Mouse (Mus musculus): ENCODE results near the gene Gm6401.
"Not testable (repeated sequence)": the region's sequence is repeated elsewhere in the genome, so short reads cannot be mapped to it uniquely, and the experiment has no call there.

Gene Gm6401

GRCm38 (mm10) chr14:41967827-41968226 lies at the start of gene Gm6401:
Gm6401 (minus strand) TSS chr14:41967927.
- not testable (repeated sequence) for DNase-seq (ENCODE audit: inconsistent ontology term)

GRCm38 (mm10) chr14:41983225-41983624 lies 15.5 kb upstream of the Gm6401 start, which contains the start of gene Gm3543:
Gm3543 (minus strand) TSS chr14:41983325.
- not testable (repeated sequence) for DNase-seq (ENCODE audit: inconsistent ontology term)

GRCm38 (mm10) chr14:41968596-41968995 lies 869 bp upstream of the Gm6401 start:
- not testable (repeated sequence) for DNase-seq (ENCODE audit: inconsistent ontology term)

GRCm38 (mm10) chr14:41964095-41964494 lies 3.6 kb downstream of the Gm6401 start:
- not testable (repeated sequence) for DNase-seq (ENCODE audit: inconsistent ontology term)

- DNase-seq (ENCODE audit: inconsistent ontology term), result not testable (repeated sequence)
These were observed 24.0 kb downstream of the Gm6401 start, which contains the start of gene 1700024B05Rik for GRCm38 (mm10) chr14:41943695-41944094. 1700024B05Rik (plus strand) TSS chr14:41943995.

- DNase-seq (ENCODE audit: inconsistent ontology term), result not testable (repeated sequence)
These were observed 43.1 kb downstream of the Gm6401 start, which contains the start of gene 1700049E17Rik1 for GRCm38 (mm10) chr14:41924649-41925048. 1700049E17Rik1 (plus strand) TSS chr14:41924949.

Measured in Muller cell, postnatal 12 days (primary cell).